ENCODE assay signal across 19 mouse cellular contexts in the genomic region with DNA sequence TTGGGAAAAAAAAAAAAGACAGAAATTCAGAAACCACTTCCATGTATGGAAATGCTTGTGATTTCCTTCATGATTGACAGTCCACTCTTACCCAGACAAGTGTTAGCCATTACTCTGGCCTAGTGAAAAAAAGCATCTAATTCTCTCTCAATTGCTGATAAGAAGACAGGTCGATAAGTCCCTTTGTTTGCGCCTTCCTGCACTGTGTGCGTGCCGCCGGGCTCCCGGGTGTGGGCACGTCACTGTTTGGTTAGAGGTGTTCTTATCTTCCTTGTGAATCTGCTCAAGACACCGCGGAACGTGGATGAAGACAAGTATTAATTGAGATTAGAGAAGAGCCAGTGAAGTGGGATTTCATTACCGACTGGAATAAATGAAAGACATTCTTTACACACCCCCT. TPM values are rescaled to one million over a fixed set of nuclear protein-coding genes. Genes with fewer than 3 reads are reported as not detected.
A peak's percentile ranks its signal among the peaks of the same experiment; 100 is the strongest.
DNase-seq lines count a peak whose midpoint lies in the region; ATAC-seq and TF ChIP-seq lines count a peak whose summit lies in the region.
"Had no signal": no experiment of that assay in that cellular context is flagged by ENCODE, and none has a peak within 500 bp of the region (broad histone marks: within the 10 kb centered on the region; RNA-seq: fewer than 3 reads in every experiment).

No protein-coding gene starts in this region.

- no peaks in the 10 kb centered on the region for H3K9me3 ChIP-seq in forebrain, embryonic 14.5 days (replicated peaks; ENCODE audit: control insufficient read depth, low read length)
- H3K9me3 ChIP-seq in forebrain, embryonic 16.5 days (ENCODE audit: control insufficient read depth, low read length), result no peaks in the 10 kb centered on the region
- H3K9me3 ChIP-seq in intestine, embryonic 14.5 days (ENCODE audit: control insufficient read depth, low read length), result no peaks in the 10 kb centered on the region
- H3K9me3 ChIP-seq in intestine, postnatal 0 days (ENCODE audit: control insufficient read depth), result no peaks in the 10 kb centered on the region
- H3K9me3 ChIP-seq in limb, embryonic 10.5 days (replicated peaks), result no peaks in the 10 kb centered on the region
- H3K9me3 ChIP-seq: forebrain, embryonic 13.5 days; hindbrain, embryonic 12.5 days; neural tube, embryonic 15.5 days had no signal

- DNase-seq in forebrain, embryonic 14.5 days (ENCODE audit: low spot score), result peak; percentile 9
- no peak for DNase-seq in intestine, embryonic 14.5 days (ENCODE audit: low spot score)
- no peak for DNase-seq in limb, embryonic 10.5 days (ENCODE audit: low spot score)
- no peak for DNase-seq in ovary, postnatal 10 days (ENCODE audit: low spot score)
- no peak for DNase-seq in adrenal gland, adult (ENCODE audit: inconsistent age in 2 of 2, low spot score in 1 of 2)
- DNase-seq: adrenal gland, postnatal 36 days; cerebellum, adult 11 months; cerebellum, adult 9-11 months; gastrocnemius, postnatal 14 days; kidney, adult 2 months; thymus, adult 18-20 months; thymus, postnatal 4 days had no signal

- 67% methylated on average over 11 of the region's 11 CpGs for WGBS in forebrain, embryonic 14.5 days
- WGBS in forebrain, embryonic 16.5 days, result 56% methylated on average over 11 of the region's 11 CpGs
- 53% methylated on average over 11 of the region's 11 CpGs for WGBS in intestine, embryonic 14.5 days
- 26% methylated on average over 11 of the region's 11 CpGs for WGBS in intestine, postnatal 0 days
- WGBS in limb, embryonic 10.5 days, result 45% methylated on average over 11 of the region's 11 CpGs

- H3K4me1 ChIP-seq in forebrain, embryonic 14.5 days (ENCODE audit: control insufficient read depth, insufficient read depth, low read length), result no peaks in the 10 kb centered on the region
- no peaks in the 10 kb centered on the region for H3K4me1 ChIP-seq in forebrain, embryonic 16.5 days (replicated peaks; ENCODE audit: control insufficient read depth, insufficient read depth, low read length)
- H3K4me1 ChIP-seq in intestine, embryonic 14.5 days (replicated peaks; ENCODE audit: control insufficient read depth, insufficient read depth, low read length), result no peaks in the 10 kb centered on the region
- no peaks in the 10 kb centered on the region for H3K4me1 ChIP-seq in intestine, postnatal 0 days (replicated peaks; ENCODE audit: control insufficient read depth, insufficient read depth, low read length)
- peaks cover 45% of the 10 kb centered on the region for H3K4me1 ChIP-seq in limb, embryonic 10.5 days
- H3K4me1 ChIP-seq: forebrain, embryonic 13.5 days; hindbrain, embryonic 12.5 days; neural tube, embryonic 15.5 days had no signal

- no peak overlapping the region for H3K27ac ChIP-seq in forebrain, embryonic 14.5 days (ENCODE audit: low read depth, low read length)
- no peak overlapping the region for H3K27ac ChIP-seq in forebrain, embryonic 16.5 days (ENCODE audit: low read length)
- no peak overlapping the region for H3K27ac ChIP-seq in intestine, embryonic 14.5 days (ENCODE audit: low read depth)
- H3K27ac ChIP-seq in intestine, postnatal 0 days (ENCODE audit: low read depth, low read length), result no peak overlapping the region
- peak overlapping the region; percentile 76 for H3K27ac ChIP-seq in limb, embryonic 10.5 days
- H3K27ac ChIP-seq: forebrain, embryonic 13.5 days; hindbrain, embryonic 12.5 days; kidney, postnatal 0 days; macrophage; neural tube, embryonic 15.5 days had no signal

- ATAC-seq in forebrain, embryonic 14.5 days, result peak; percentile 49; the same call in 1 of the 2 replicates
- no peak for ATAC-seq in forebrain, embryonic 16.5 days
- peak; percentile 32; the same call in 1 of the 2 replicates for ATAC-seq in intestine, embryonic 14.5 days (replicated peaks; ENCODE audit: low FRiP score, low TSS enrichment, low read depth)
- ATAC-seq in intestine, postnatal 0 days, result no peak
- ATAC-seq: forebrain, embryonic 13.5 days had no signal

- H3K36me3 ChIP-seq in forebrain, embryonic 14.5 days (ENCODE audit: control insufficient read depth, insufficient read depth, low read length), result no peaks in the 10 kb centered on the region
- no peaks in the 10 kb centered on the region for H3K36me3 ChIP-seq in forebrain, embryonic 16.5 days (ENCODE audit: control insufficient read depth, insufficient read depth)
- H3K36me3 ChIP-seq in intestine, embryonic 14.5 days (ENCODE audit: control insufficient read depth, insufficient read depth, low read length), result 0 out of 2 replicates have a peak, but pooled peaks cover 3% of the 10 kb centered on the region
- no peaks in the 10 kb centered on the region for H3K36me3 ChIP-seq in intestine, postnatal 0 days (ENCODE audit: control insufficient read depth, insufficient read depth)
- no peaks in the 10 kb centered on the region for H3K36me3 ChIP-seq in limb, embryonic 10.5 days
- H3K36me3 ChIP-seq: hindbrain, embryonic 12.5 days had no signal

- TF ChIP-seq CTCF in intestine, postnatal 0 days (IDR thresholded peaks at IDR 0.05; ENCODE audit: low read depth), result no peak

- no peak overlapping the region for H3K4me3 ChIP-seq in forebrain, embryonic 14.5 days (ENCODE audit: low read depth, low read length)
- H3K4me3 ChIP-seq in forebrain, embryonic 16.5 days (replicated peaks; ENCODE audit: low read length), result no peak overlapping the region
- H3K4me3 ChIP-seq in intestine, embryonic 14.5 days (ENCODE audit: low read depth, low read length), result no peak overlapping the region
- no peak overlapping the region for H3K4me3 ChIP-seq in intestine, postnatal 0 days (ENCODE audit: low read depth, low read length)
- no peak overlapping the region for H3K4me3 ChIP-seq in limb, embryonic 10.5 days
- H3K4me3 ChIP-seq: forebrain, embryonic 13.5 days; hindbrain, embryonic 12.5 days; neural tube, embryonic 15.5 days had no signal

- H3K27me3 ChIP-seq in forebrain, embryonic 14.5 days (replicated peaks; ENCODE audit: control insufficient read depth, insufficient read depth, low read length), result no peaks in the 10 kb centered on the region
- H3K27me3 ChIP-seq in forebrain, embryonic 16.5 days (replicated peaks; ENCODE audit: control insufficient read depth, insufficient read depth, low read length), result no peaks in the 10 kb centered on the region
- H3K27me3 ChIP-seq in intestine, embryonic 14.5 days (replicated peaks; ENCODE audit: control insufficient read depth, insufficient read depth, low read length), result no peaks in the 10 kb centered on the region
- H3K27me3 ChIP-seq in intestine, postnatal 0 days (replicated peaks; ENCODE audit: control insufficient read depth, insufficient read depth, low read length), result no peaks in the 10 kb centered on the region
- no peaks in the 10 kb centered on the region for H3K27me3 ChIP-seq in limb, embryonic 10.5 days (ENCODE audit: low read depth, poor library complexity, severe bottlenecking)
- H3K27me3 ChIP-seq: forebrain, embryonic 13.5 days; hindbrain, embryonic 12.5 days; neural tube, embryonic 15.5 days had no signal

- no peak overlapping the region for H3K4me2 ChIP-seq in forebrain, embryonic 14.5 days (ENCODE audit: low read length)
- no peak overlapping the region for H3K4me2 ChIP-seq in forebrain, embryonic 16.5 days (ENCODE audit: low read length)
- H3K4me2 ChIP-seq in intestine, embryonic 14.5 days (ENCODE audit: low read length), result no peak overlapping the region
- no peak overlapping the region for H3K4me2 ChIP-seq in intestine, postnatal 0 days (replicated peaks; ENCODE audit: low read depth)
- H3K4me2 ChIP-seq: forebrain, embryonic 13.5 days; hindbrain, embryonic 12.5 days; neural tube, embryonic 15.5 days had no signal

- no peak overlapping the region for H3K9ac ChIP-seq in forebrain, embryonic 14.5 days (ENCODE audit: low read length)
- no peak overlapping the region for H3K9ac ChIP-seq in forebrain, embryonic 16.5 days (replicated peaks; ENCODE audit: low read depth, low read length)
- no peak overlapping the region for H3K9ac ChIP-seq in intestine, embryonic 14.5 days (ENCODE audit: low read length)
- no peak overlapping the region for H3K9ac ChIP-seq in intestine, postnatal 0 days (ENCODE audit: low read depth, low read length)
- H3K9ac ChIP-seq: forebrain, embryonic 13.5 days; hindbrain, embryonic 12.5 days; neural tube, embryonic 15.5 days had no signal

RNA-seq across cellular contexts. Expression of gene Scyl3, which starts 20.5 kb away (rescaled TPM):
- 17.1 and 17.5 TPM in 2 replicates for polyA plus RNA-seq in forebrain, embryonic 14.5 days (2014; fragmentation: Nextera tagmentation; extraction: Ambion mirVana)
- 19.2 and 20.7 TPM in 2 replicates for polyA plus RNA-seq in forebrain, embryonic 16.5 days (2015; fragmentation: Nextera tagmentation; extraction: Ambion mirVana)
- polyA plus RNA-seq in intestine, embryonic 14.5 days (2014; fragmentation: Nextera tagmentation; extraction: Ambion mirVana), result 15.7 and 18.5 TPM in 2 replicates
- 14.9 and 16.2 TPM in 2 replicates for polyA plus RNA-seq in intestine, postnatal 0 days (2015; fragmentation: Nextera tagmentation; extraction: Ambion mirVana)
- 17.9 and 21.1 TPM in 2 replicates for polyA plus RNA-seq in limb, embryonic 10.5 days (2016; fragmentation: Nextera tagmentation; extraction: Ambion mirVana)

Comparison
In these comparisons a context has a peak if more than half of its experiments do, and no peak if none do; other contexts are left out.
1. ATAC-seq: peak in forebrain, embryonic 14.5 days (single experiment) and intestine, embryonic 14.5 days (single experiment); none in forebrain, embryonic 16.5 days (single experiment) and intestine, postnatal 0 days (single experiment).